Mouse (Mus musculus): Measurements from ENCODE around the gene Bod1. TPM values are rescaled to one million over a fixed set of nuclear protein-coding genes. Genes with fewer than 3 reads are reported as not detected.

Bod1 gene
- total RNA-seq, 2 experiments from 2014 or later: 60.1 to 66.9 TPM

GRCm38 (mm10) chr11:31670468-31670921 is 1.2 kb downstream of the Bod1 start:
- DNase-seq (ENCODE audit: low spot score in 2 of 2): no peak

GRCm38 (mm10) chr11:31669172-31669869 is 2.4 kb downstream of the Bod1 start:
- no peak for DNase-seq (ENCODE audit: low spot score in 2 of 2)

GRCm38 (mm10) chr11:31664186-31664585 is 7.5 kb downstream of the Bod1 start:
- no peak for DNase-seq (ENCODE audit: low spot score in 2 of 2)

- DNase-seq (ENCODE audit: low spot score in 2 of 2): no peak
Measured at GRCm38 (mm10) chr11:31663501-31663900, 8.2 kb downstream of the Bod1 start.

- no peak for DNase-seq (ENCODE audit: low spot score in 2 of 2)
Measured at GRCm38 (mm10) chr11:31662872-31663446, 8.7 kb downstream of the Bod1 start.

- DNase-seq (ENCODE audit: low spot score in 2 of 2): no peak
Measured at GRCm38 (mm10) chr11:31662214-31662613, 9.5 kb downstream of the Bod1 start.

GRCm38 (mm10) chr11:31657806-31658175 is 13.9 kb downstream of the Bod1 start:
- DNase-seq (ENCODE audit: low spot score in 2 of 2): no peak

- no peak for DNase-seq (ENCODE audit: low spot score in 2 of 2)
Measured at GRCm38 (mm10) chr11:31657168-31657805, 14.4 kb downstream of the Bod1 start.

- no peak for DNase-seq (ENCODE audit: low spot score in 2 of 2)
Measured at GRCm38 (mm10) chr11:31649507-31649906, 22.2 kb downstream of the Bod1 start.

GRCm38 (mm10) chr11:31647268-31647667 is 24.4 kb downstream of the Bod1 start:
- no peak for DNase-seq (ENCODE audit: low spot score in 2 of 2)

- DNase-seq (ENCODE audit: low spot score in 2 of 2): no peak
Measured at GRCm38 (mm10) chr11:31646571-31646970, 25.1 kb downstream of the Bod1 start.

- DNase-seq (ENCODE audit: low spot score in 2 of 2): no peak
Measured at GRCm38 (mm10) chr11:31643120-31643519, 28.6 kb downstream of the Bod1 start.

- DNase-seq (ENCODE audit: low spot score in 2 of 2): no peak
Measured at GRCm38 (mm10) chr11:31641066-31641810, 30.4 kb downstream of the Bod1 start.

- no peak for DNase-seq (ENCODE audit: low spot score in 2 of 2)
Measured at GRCm38 (mm10) chr11:31640187-31640586, 31.5 kb downstream of the Bod1 start.

- DNase-seq (ENCODE audit: low spot score in 2 of 2): peak; percentile 67
Measured at GRCm38 (mm10) chr11:31637788-31638373, 33.8 kb downstream of the Bod1 start.

- DNase-seq (ENCODE audit: low spot score in 2 of 2): no peak
Measured at GRCm38 (mm10) chr11:31628700-31629099, 43.0 kb downstream of the Bod1 start.

GRCm38 (mm10) chr11:31620796-31621195 is 50.9 kb downstream of the Bod1 start:
- DNase-seq (ENCODE audit: low spot score in 2 of 2): no peak

GRCm38 (mm10) chr11:31617797-31618196 is 53.9 kb downstream of the Bod1 start:
- DNase-seq (ENCODE audit: low spot score in 2 of 2): no peak

GRCm38 (mm10) chr11:31617236-31617635 is 54.4 kb downstream of the Bod1 start:
- peak; percentile 72 to 74 for DNase-seq (ENCODE audit: low spot score in 2 of 2)

- DNase-seq (ENCODE audit: low spot score in 2 of 2): no peak
Measured at GRCm38 (mm10) chr11:31616722-31617121, 55.0 kb downstream of the Bod1 start.
